Mouse (Mus musculus) intestine, postnatal 0 days (tissue): ENCODE results near the gene Ercc4. TPM values are rescaled to one million over a fixed set of nuclear protein-coding genes. Genes with fewer than 3 reads are reported as not detected.

Source experiments
- ATAC-seq: fragments of 200-750 bp; cut with Nextera tagmentation; 2 replicates; pipeline ENCODE4 v1.8.0; 2017; ENCODE audit warnings: mild to moderate bottlenecking, moderate TSS enrichment, moderate library complexity
- H3K27ac ChIP-seq: fragments of 300-500 bp; sonication (generic); 2 replicates; pipeline ENCODE4 v1.5.1; 2014; ENCODE audit warnings: mild to moderate bottlenecking, low read depth, low read length, moderate library complexity
- H3K27me3 ChIP-seq: fragments of 300-500 bp; sonication (generic); replicated peaks from 2 replicates; pipeline ENCODE4 v1.6.1; 2014; ENCODE audit warnings: low read length, mixed read lengths; ENCODE audit not compliant: control insufficient read depth, insufficient read depth
- H3K36me3 ChIP-seq: fragments of 300-500 bp; sonication (generic); 2 replicates; pipeline ENCODE4 v1.6.1; 2014; ENCODE audit warnings: mild to moderate bottlenecking, moderate library complexity; ENCODE audit not compliant: control insufficient read depth, insufficient read depth
- H3K4me1 ChIP-seq: fragments of 300-500 bp; sonication (generic); replicated peaks from 2 replicates; pipeline ENCODE4 v1.6.1; 2014; ENCODE audit warnings: antibody characterized with exemption, low read length, mixed read lengths; ENCODE audit not compliant: control insufficient read depth, insufficient read depth
- H3K4me2 ChIP-seq: fragments of 300-500 bp; sonication (generic); replicated peaks from 2 replicates; pipeline ENCODE4 v1.6.1; 2014; ENCODE audit warnings: low read depth, mild to moderate bottlenecking, moderate library complexity
- H3K4me3 ChIP-seq: fragments of 300-500 bp; sonication (generic); 2 replicates; pipeline ENCODE4 v1.5.1; 2014; ENCODE audit warnings: low read depth, low read length
- H3K9ac ChIP-seq: fragments of 300-500 bp; sonication (generic); 2 replicates; pipeline ENCODE4 v1.6.1; 2014; ENCODE audit warnings: mild to moderate bottlenecking, low read depth, low read length
- H3K9me3 ChIP-seq: fragments of 300-500 bp; sonication (generic); 2 replicates; pipeline ENCODE4 v1.6.1; 2016; ENCODE audit warnings: mixed run types; ENCODE audit not compliant: control insufficient read depth
- CTCF ChIP-seq: sonication (generic); IDR thresholded peaks from 2 replicates; pipeline ENCODE4 v1.5.1; 2016; ENCODE audit warnings: low read depth, mild to moderate bottlenecking, control low read depth, antibody characterized with exemption, moderate library complexity
- WGBS: fragments of 180-500 bp; shearing (Covaris S2); extraction: QIAGEN DNeasy Blood & Tissue Kit; methylation state at CpG from one replicate; pipeline ENCODE4 v1.1.7; 2014; 5-methylcytosine and 5-hydroxymethylcytosine counted together
- polyA plus RNA-seq: library from polyadenylated mRNA; unstranded; fragments of >200 nt; fragmentation: Nextera tagmentation; extraction: Ambion mirVana; gene quantifications from 2 replicates; pipeline ENCODE4 v1.2.1, GENCODE M21; 2015

Ercc4 gene
- 4.5 and 5.5 TPM in 2 replicates for polyA plus RNA-seq

DNA sequence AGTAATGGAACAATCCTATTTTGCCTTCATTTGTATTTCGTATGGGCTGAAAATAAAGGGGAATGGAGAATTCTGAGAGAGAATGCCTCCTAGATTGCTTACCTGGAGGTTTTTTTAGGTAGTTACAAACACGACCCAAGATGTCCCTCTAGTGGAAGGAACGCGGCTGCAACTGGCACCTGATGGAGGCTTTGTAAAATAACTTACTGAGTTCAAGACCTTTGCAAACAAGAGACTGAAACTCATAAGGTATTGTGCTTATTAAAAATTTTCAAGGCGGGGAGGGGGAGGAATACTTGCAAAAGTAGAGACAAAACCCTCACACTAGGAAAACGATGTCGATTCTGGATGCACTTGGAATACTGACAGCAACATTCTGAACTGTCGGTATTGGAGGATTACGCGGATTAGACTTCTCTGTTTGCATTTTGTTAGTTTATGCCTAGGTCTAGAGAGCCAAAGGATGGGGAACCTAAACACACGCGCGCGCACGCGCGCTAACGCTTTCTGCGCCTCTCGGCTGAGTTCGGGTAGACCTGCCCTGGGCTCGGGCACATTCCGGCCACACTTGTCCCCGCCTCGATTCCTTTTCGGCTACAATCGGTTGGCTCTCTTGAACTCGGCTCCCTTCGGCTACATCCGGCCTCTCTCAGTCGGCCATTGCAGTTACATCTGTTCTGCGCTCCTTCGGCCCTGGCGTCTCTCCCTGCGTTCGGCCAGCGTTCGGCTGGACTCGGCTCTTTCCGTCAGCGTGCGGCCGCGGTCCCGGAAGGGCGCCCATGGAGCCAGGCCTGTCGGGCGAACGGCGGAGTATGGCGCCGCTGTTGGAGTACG lies at the start of gene Ercc4:
TSS of gene Ercc4 (plus strand) at position 529 of the 834 bp plus-strand sequence.
- H3K27me3 ChIP-seq = no peaks in the 10 kb centered on the region
- peak within 1 kb of the TSS; percentile 89 for H3K4me2 ChIP-seq
- H3K36me3 ChIP-seq = peaks cover 8% of the 10 kb centered on the region; the same call in 1 of the 2 replicates
- H3K9me3 ChIP-seq = no peaks in the 10 kb centered on the region
- H3K4me1 ChIP-seq = peaks cover 6% of the 10 kb centered on the region; the same call in 1 of the 2 replicates
- peak within 1 kb of the TSS; percentile 82 for H3K4me3 ChIP-seq
- H3K27ac ChIP-seq = peak within 1 kb of the TSS; percentile 90
- H3K9ac ChIP-seq = peak within 1 kb of the TSS; percentile 95
- ATAC-seq = peak; percentile 98
- WGBS = under 1% methylated on average over 53 of the region's 53 CpGs
- peak; percentile 81 for TF ChIP-seq CTCF

DNA sequence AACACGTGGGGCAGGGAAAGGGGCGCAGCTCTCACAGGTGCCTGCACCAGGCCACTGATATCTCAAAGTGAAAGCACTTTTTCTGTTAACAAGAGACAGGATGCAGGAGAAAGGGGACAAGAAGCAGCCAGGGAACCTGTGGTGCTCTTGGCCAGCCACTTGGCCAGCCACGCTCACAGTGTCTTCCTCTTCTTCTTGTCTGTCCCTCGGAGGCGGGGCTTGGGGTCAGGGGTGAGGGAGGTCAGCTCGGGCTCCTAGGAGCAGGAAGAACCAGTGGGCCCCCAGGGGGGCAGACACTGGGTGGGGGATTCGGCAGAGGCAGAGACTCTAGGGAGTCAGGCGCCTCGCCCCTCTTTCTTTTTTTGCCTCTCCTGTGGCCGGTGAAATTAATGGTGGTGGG lies 48.4 kb upstream of the Ercc4 start:
- Histone ChIP-seq H3K4me2 (peak overlapping the region; percentile 44), H3K4me1 (0 out of 2 replicates have a peak, but pooled peaks cover 3% of the 10 kb centered on the region), H3K9ac (no peak overlapping the region), H3K4me3 (no peak overlapping the region), H3K27me3 (no peaks in the 10 kb centered on the region), H3K27ac (no peak overlapping the region), H3K9me3 (no peaks in the 10 kb centered on the region), H3K36me3 (no peaks in the 10 kb centered on the region)
- 28% methylated on average over 10 of the region's 10 CpGs for WGBS
- ATAC-seq = no peak
- no peak for TF ChIP-seq CTCF

DNA sequence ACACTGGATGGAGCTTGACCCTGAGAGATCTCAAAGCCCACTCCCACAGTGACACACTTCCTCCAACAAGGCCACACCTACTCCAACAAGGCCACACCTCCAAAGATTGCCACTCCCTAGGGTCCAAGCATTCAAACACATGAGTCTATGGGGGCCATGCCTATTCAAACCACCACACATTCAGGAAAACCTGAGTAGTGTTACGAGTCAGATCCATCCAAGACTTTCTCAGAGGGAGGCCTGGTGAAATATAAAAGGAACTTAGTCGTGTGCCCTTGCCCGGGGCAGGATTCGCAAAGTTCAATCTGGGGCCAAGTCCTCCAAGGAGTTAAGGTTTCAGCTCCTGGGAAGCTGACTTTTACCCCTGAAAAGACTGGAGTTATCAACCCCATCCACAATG lies 35.3 kb upstream of the Ercc4 start:
- WGBS = 88% methylated on average over 4 of the region's 4 CpGs
- no peaks in the 10 kb centered on the region for H3K9me3 ChIP-seq
- no peak overlapping the region for H3K4me3 ChIP-seq
- no peaks in the 10 kb centered on the region for H3K36me3 ChIP-seq
- H3K27me3 ChIP-seq = no peaks in the 10 kb centered on the region
- H3K9ac ChIP-seq = no peak overlapping the region
- H3K27ac ChIP-seq = no peak overlapping the region
- no peak for ATAC-seq
- H3K4me1 ChIP-seq = no peaks in the 10 kb centered on the region
- H3K4me2 ChIP-seq = no peak overlapping the region
- TF ChIP-seq CTCF = no peak

DNA sequence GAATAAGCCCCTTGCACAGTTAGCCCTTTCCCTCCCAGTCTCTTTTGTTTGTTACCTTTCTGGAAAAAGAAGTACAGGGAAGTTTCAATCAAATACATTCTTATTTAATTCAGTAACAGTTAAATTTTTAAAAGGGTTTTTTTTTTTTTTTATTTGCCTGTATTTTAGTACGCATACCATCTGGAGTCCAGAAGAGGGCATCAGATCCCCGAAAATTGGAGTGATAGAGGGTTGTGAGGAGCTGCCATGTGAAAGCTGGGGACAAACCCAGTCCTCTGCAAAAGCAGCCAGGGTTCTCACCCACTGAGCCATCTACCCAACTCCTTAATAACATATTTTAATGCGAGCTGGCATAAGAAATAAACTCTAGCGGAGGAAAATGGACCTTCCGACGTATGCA lies 29.3 kb upstream of the Ercc4 start:
- 73% methylated on average over 6 of the region's 6 CpGs for WGBS
- Histone ChIP-seq H3K4me1 (no peaks in the 10 kb centered on the region), H3K9me3 (no peaks in the 10 kb centered on the region), H3K4me2 (no peak overlapping the region), H3K9ac (no peak overlapping the region), H3K27ac (no peak overlapping the region), H3K36me3 (no peaks in the 10 kb centered on the region), H3K4me3 (no peak overlapping the region), H3K27me3 (no peaks in the 10 kb centered on the region)
- no peak for ATAC-seq
- no peak for TF ChIP-seq CTCF

DNA sequence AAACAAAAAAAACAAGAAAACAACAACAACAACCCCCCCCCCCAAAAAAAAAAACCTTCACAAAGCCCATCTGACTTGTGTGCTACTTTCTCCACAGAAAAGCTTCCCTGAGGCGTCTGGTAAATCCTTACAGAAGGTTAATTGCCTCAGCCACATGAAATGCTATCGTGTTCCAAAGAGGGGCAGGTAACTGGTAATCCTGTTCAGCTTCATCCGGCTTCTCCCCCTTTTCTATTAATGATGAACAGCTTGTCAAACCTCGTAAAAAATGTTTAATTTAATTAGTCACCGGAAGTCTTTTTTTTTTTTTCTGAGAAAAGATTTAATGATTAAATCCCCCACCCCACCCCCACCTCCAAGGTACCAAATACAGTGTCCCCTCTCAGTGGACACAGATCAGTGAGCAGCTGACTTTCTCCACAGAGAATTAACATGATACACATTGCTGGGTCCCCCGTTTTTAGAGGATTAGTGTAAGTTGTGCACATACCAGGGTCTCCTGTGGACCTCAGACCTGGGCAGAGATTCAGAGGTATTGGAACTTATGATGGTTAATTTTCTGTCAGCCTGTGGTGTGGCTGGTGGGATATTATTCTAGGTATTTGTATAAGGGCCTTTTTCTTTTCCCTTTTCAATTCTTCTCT lies 26.2 kb upstream of the Ercc4 start:
- 72% methylated on average over 6 of the region's 6 CpGs for WGBS
- Histone ChIP-seq H3K27me3 (no peaks in the 10 kb centered on the region), H3K4me1 (no peaks in the 10 kb centered on the region), H3K36me3 (no peaks in the 10 kb centered on the region), H3K9ac (no peak overlapping the region), H3K27ac (no peak overlapping the region), H3K4me3 (no peak overlapping the region), H3K9me3 (no peaks in the 10 kb centered on the region), H3K4me2 (no peak overlapping the region)
- no peak for ATAC-seq
- TF ChIP-seq CTCF = no peak

DNA sequence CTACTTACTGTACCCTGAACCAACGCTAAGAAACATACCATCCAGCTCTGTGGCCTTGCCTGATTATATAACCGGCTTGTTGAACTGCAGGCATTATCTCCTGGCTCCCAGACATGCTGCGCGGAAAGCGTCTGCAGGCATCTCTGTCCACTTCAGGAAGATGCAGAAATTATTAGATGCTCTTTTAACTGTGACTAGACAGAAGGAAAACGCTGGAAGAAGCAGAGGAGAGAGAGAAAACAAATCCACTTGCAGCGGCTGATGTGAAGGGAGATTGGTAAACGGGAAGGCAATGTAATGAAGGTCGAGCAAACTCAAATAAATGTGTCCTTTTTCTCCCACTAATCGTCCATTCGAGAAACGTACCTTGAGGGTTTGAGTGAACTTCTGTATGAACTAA lies 1.1 kb upstream of the Ercc4 start:
- H3K4me3 ChIP-seq = no peak overlapping the region
- no peak for ATAC-seq
- peaks cover 4% of the 10 kb centered on the region; the same call in 1 of the 2 replicates for H3K36me3 ChIP-seq
- WGBS = 84% methylated on average over 12 of the region's 12 CpGs
- no peak overlapping the region for H3K4me2 ChIP-seq
- H3K27ac ChIP-seq = no peak overlapping the region
- H3K9ac ChIP-seq = no peak overlapping the region
- H3K9me3 ChIP-seq = no peaks in the 10 kb centered on the region
- no peak for TF ChIP-seq CTCF
- H3K4me1 ChIP-seq = peaks cover 6% of the 10 kb centered on the region; the same call in 1 of the 2 replicates
- no peaks in the 10 kb centered on the region for H3K27me3 ChIP-seq
